In genomic region chr14:77456876-77457275, GRCm38 (mm10) we compare ENCODE assay signal across 12 mouse cellular contexts.
DNase-seq lines count a peak whose midpoint lies in the region; ATAC-seq and TF ChIP-seq lines count a peak whose summit lies in the region.
"Had no signal": no experiment of that assay in that cellular context is flagged by ENCODE, and none has a peak within 500 bp of the region (broad histone marks: within the 10 kb centered on the region; RNA-seq: fewer than 3 reads in every experiment).

No protein-coding gene starts in this region.

- 68% methylated on average over 7 of the region's 7 CpGs for WGBS in forebrain, embryonic 13.5 days
- 77% methylated on average over 7 of the region's 7 CpGs for WGBS in forebrain, embryonic 12.5 days
- WGBS in cerebellum, adult 2 months = 4% methylated on average over 7 of the region's 7 CpGs
- WGBS in forebrain, embryonic 16.5 days = 34% methylated on average over 7 of the region's 7 CpGs

- peaks cover 21% of the 10 kb centered on the region; the same call in 1 of the 2 replicates for H3K4me1 ChIP-seq in forebrain, embryonic 13.5 days
- no peaks in the 10 kb centered on the region for H3K4me1 ChIP-seq in forebrain, embryonic 12.5 days
- H3K4me1 ChIP-seq in cerebellum, adult 2 months (ENCODE audit: control insufficient read depth, insufficient read depth, low read length) = no peaks in the 10 kb centered on the region
- H3K4me1 ChIP-seq in forebrain, embryonic 16.5 days (replicated peaks; ENCODE audit: control insufficient read depth, insufficient read depth, low read length) = peaks cover 15% of the 10 kb centered on the region

- no peak for DNase-seq in layer of hippocampus, adult 2 months (ENCODE audit: low spot score in 2 of 2)
- DNase-seq in layer of hippocampus, adult 9-11 months = no peak
- DNase-seq in cerebellum, adult 2 months = peak; percentile 37 to 80
- DNase-seq in embryo, embryonic 10.5 days (ENCODE audit: low spot score) = no peak
- DNase-seq in natural killer cell, adult 2 months (ENCODE audit: low spot score in 2 of 2) = no peak
- DNase-seq: kidney, adult 11 months; thymus, postnatal 25 days had no signal

- no peaks in the 10 kb centered on the region for H3K9me3 ChIP-seq in forebrain, embryonic 13.5 days (replicated peaks)
- no peaks in the 10 kb centered on the region for H3K9me3 ChIP-seq in forebrain, embryonic 12.5 days
- no peaks in the 10 kb centered on the region for H3K9me3 ChIP-seq in forebrain, embryonic 16.5 days (ENCODE audit: control insufficient read depth, low read length)
- H3K9me3 ChIP-seq: midbrain, embryonic 12.5 days had no signal

- H3K27ac ChIP-seq in forebrain, embryonic 13.5 days = no peak overlapping the region
- H3K27ac ChIP-seq in forebrain, embryonic 12.5 days = no peak overlapping the region
- peak overlapping the region; percentile 49; the same call in 1 of the 2 replicates for H3K27ac ChIP-seq in layer of hippocampus, adult 2 months
- no peak overlapping the region for H3K27ac ChIP-seq in cerebellum, adult 2 months (ENCODE audit: insufficient read depth, low read length)
- H3K27ac ChIP-seq in forebrain, embryonic 16.5 days (ENCODE audit: low read length) = no peak overlapping the region; the same call in 1 of the 2 replicates
- H3K27ac ChIP-seq: midbrain, embryonic 12.5 days had no signal

- no peaks in the 10 kb centered on the region for H3K27me3 ChIP-seq in forebrain, embryonic 13.5 days
- H3K27me3 ChIP-seq in forebrain, embryonic 12.5 days = no peaks in the 10 kb centered on the region
- H3K27me3 ChIP-seq in cerebellum, adult 2 months (ENCODE audit: control insufficient read depth, insufficient read depth, low read length) = no peaks in the 10 kb centered on the region
- H3K27me3 ChIP-seq in forebrain, embryonic 16.5 days (replicated peaks; ENCODE audit: control insufficient read depth, insufficient read depth, low read length) = no peaks in the 10 kb centered on the region
- H3K27me3 ChIP-seq: midbrain, embryonic 12.5 days had no signal

- no peaks in the 10 kb centered on the region for H3K36me3 ChIP-seq in forebrain, embryonic 13.5 days (ENCODE audit: poor library complexity, severe bottlenecking)
- H3K36me3 ChIP-seq in forebrain, embryonic 12.5 days (replicated peaks) = no peaks in the 10 kb centered on the region
- H3K36me3 ChIP-seq in forebrain, embryonic 16.5 days (ENCODE audit: control insufficient read depth, insufficient read depth) = no peaks in the 10 kb centered on the region
- H3K36me3 ChIP-seq: midbrain, embryonic 12.5 days had no signal

- TF ChIP-seq POLR2A in cerebellum, adult 2 months (IDR thresholded peaks at IDR 0.05; ENCODE audit: borderline replicate concordance, insufficient read depth, low read length) = no peak

- TF ChIP-seq CTCF in layer of hippocampus, adult 2 months (conservative IDR thresholded peaks at IDR 0.05) = no peak
- TF ChIP-seq CTCF in cerebellum, adult 2 months (IDR thresholded peaks at IDR 0.05; ENCODE audit: borderline replicate concordance, insufficient read depth, low read depth, low read length) = no peak

- no peak overlapping the region for H3K4me3 ChIP-seq in forebrain, embryonic 13.5 days
- H3K4me3 ChIP-seq in forebrain, embryonic 12.5 days (replicated peaks) = no peak overlapping the region
- H3K4me3 ChIP-seq in layer of hippocampus, adult 2 months = no peak overlapping the region; the same call in 1 of the 2 replicates
- H3K4me3 ChIP-seq in cerebellum, adult 2 months (replicated peaks; ENCODE audit: insufficient read depth, low read depth, low read length) = no peak overlapping the region
- H3K4me3 ChIP-seq in forebrain, embryonic 16.5 days (replicated peaks; ENCODE audit: low read length) = no peak overlapping the region
- H3K4me3 ChIP-seq: midbrain, embryonic 12.5 days had no signal

- H3K9ac ChIP-seq in forebrain, embryonic 13.5 days = no peak overlapping the region
- no peak overlapping the region for H3K9ac ChIP-seq in forebrain, embryonic 12.5 days
- no peak overlapping the region for H3K9ac ChIP-seq in forebrain, embryonic 16.5 days (replicated peaks; ENCODE audit: low read depth, low read length)
- H3K9ac ChIP-seq: midbrain, embryonic 12.5 days had no signal

- H3K4me2 ChIP-seq in forebrain, embryonic 13.5 days = no peak overlapping the region
- H3K4me2 ChIP-seq in forebrain, embryonic 12.5 days = no peak overlapping the region
- no peak overlapping the region for H3K4me2 ChIP-seq in forebrain, embryonic 16.5 days (ENCODE audit: low read length)
- H3K4me2 ChIP-seq: midbrain, embryonic 12.5 days had no signal

- ATAC-seq in forebrain, embryonic 13.5 days = 0 out of 2 replicates have a peak, but pooled peaks have one; percentile 45
- no peak for ATAC-seq in forebrain, embryonic 12.5 days (ENCODE audit: low FRiP score)
- ATAC-seq in forebrain, embryonic 16.5 days = peak; percentile 79
- ATAC-seq: lung, postnatal 0 days had no signal

Comparison
In these comparisons a context has a peak if more than half of its experiments do, and no peak if none do; other contexts are left out.
1. DNase-seq: peak in cerebellum, adult 2 months (2 of 2); none in layer of hippocampus, adult 2 months (0 of 2), layer of hippocampus, adult 9-11 months (single experiment), embryo, embryonic 10.5 days (single experiment) and natural killer cell, adult 2 months (0 of 2).